Mouse (Mus musculus) kidney, adult 2 months (tissue): ENCODE measurements at regions not wholly inside any gene's neighbourhood (a gene's known extent, or its start where the extent isn't known, plus 50 kb on each side); places are given as distances from the start of the nearest gene placed in this dataset.

Source experiments
- DNase-seq: peaks from one replicate; pipeline ENCODE4 v3.0.0; 2021
- H3K27ac ChIP-seq: fragments of 200-500 bp; 2 replicates; pipeline ENCODE4 v1.5.1; 2012; ENCODE audit warnings: low read depth, low read length, control low read depth, inconsistent platforms; ENCODE audit not compliant: insufficient read depth
- H3K27me3 ChIP-seq: fragments of 200-500 bp; replicated peaks from 2 replicates; pipeline ENCODE4 v1.6.1; 2012; ENCODE audit warnings: mild to moderate bottlenecking, moderate library complexity, low read length, inconsistent platforms; ENCODE audit not compliant: control insufficient read depth, insufficient read depth
- H3K36me3 ChIP-seq: fragments of 200-500 bp; 2 replicates; pipeline ENCODE4 v1.6.1; 2012; ENCODE audit warnings: mild to moderate bottlenecking, moderate library complexity, low read length, inconsistent platforms; ENCODE audit not compliant: control insufficient read depth, insufficient read depth
- H3K4me1 ChIP-seq: fragments of 200-500 bp; 2 replicates; pipeline ENCODE4 v1.6.1; 2011; ENCODE audit warnings: low read length; ENCODE audit not compliant: control insufficient read depth, insufficient read depth
- H3K4me3 ChIP-seq: fragments of 200-500 bp; 2 replicates; pipeline ENCODE4 v1.5.1; 2011; ENCODE audit warnings: mild to moderate bottlenecking, low read depth, low read length, control low read depth; ENCODE audit not compliant: insufficient read depth
- CTCF ChIP-seq: fragments of 200-500 bp; conservative IDR thresholded peaks from 2 replicates; pipeline ENCODE4 v1.5.1; 2011; ENCODE audit warnings: low read depth, mild to moderate bottlenecking, control low read depth, low read length, moderate library complexity, mixed read lengths; ENCODE audit not compliant: insufficient read depth, insufficient read length
- POLR2A ChIP-seq: fragments of 200-500 bp; IDR thresholded peaks from one replicate; pipeline ENCODE4 v1.6.1; 2011; ENCODE audit warnings: low read depth, low read length, control low read depth
- WGBS: fragments of 180-500 bp; shearing (Covaris S2); methylation state at CpG from one replicate; pipeline ENCODE4 v1.1.7; 2018; 5-methylcytosine and 5-hydroxymethylcytosine counted together

- Histone ChIP-seq H3K4me1 (no peaks in the 10 kb centered on the region), H3K27ac (no peak overlapping the region), H3K4me3 (no peak overlapping the region), H3K27me3 (no peaks in the 10 kb centered on the region), H3K36me3 (no peaks in the 10 kb centered on the region)
- 69% methylated on average over 5 of the region's 5 CpGs for WGBS
- TF ChIP-seq POLR2A: no peak
- TF ChIP-seq CTCF: peak; percentile 44; the same call in 1 of the 2 replicates
- DNase-seq: no peak
Observed at GRCm38 (mm10) chr3:66570342-66570741, 273.7 kb upstream of the Veph1 start.

GRCm38 (mm10) chr3:66564268-66565245 lies 267.9 kb upstream of the Veph1 start:
- Histone ChIP-seq H3K27me3 (no peaks in the 10 kb centered on the region), H3K27ac (no peak overlapping the region), H3K4me3 (no peak overlapping the region), H3K36me3 (no peaks in the 10 kb centered on the region), H3K4me1 (no peaks in the 10 kb centered on the region)
- 79% methylated on average over 7 of the region's 7 CpGs for WGBS
- no peak for DNase-seq
- TF ChIP-seq CTCF: no peak
- no peak for TF ChIP-seq POLR2A

- Histone ChIP-seq H3K4me1 (no peaks in the 10 kb centered on the region), H3K36me3 (no peaks in the 10 kb centered on the region), H3K27me3 (no peaks in the 10 kb centered on the region), H3K27ac (no peak overlapping the region), H3K4me3 (no peak overlapping the region)
- DNase-seq: no peak
- TF ChIP-seq POLR2A: no peak
- no peak for TF ChIP-seq CTCF
- 68% methylated on average over 2 of the region's 2 CpGs for WGBS
Observed at GRCm38 (mm10) chr3:66563329-66563728, 266.7 kb upstream of the Veph1 start.

- Histone ChIP-seq H3K27me3 (no peaks in the 10 kb centered on the region), H3K4me1 (no peaks in the 10 kb centered on the region), H3K36me3 (no peaks in the 10 kb centered on the region), H3K27ac (no peak overlapping the region), H3K4me3 (no peak overlapping the region)
- WGBS: 83% methylated on average over 1 of the region's 1 CpGs
- no peak for DNase-seq
- TF ChIP-seq CTCF (no peak), POLR2A (no peak)
Observed at GRCm38 (mm10) chr3:66555538-66555937, 258.9 kb upstream of the Veph1 start.

DNA sequence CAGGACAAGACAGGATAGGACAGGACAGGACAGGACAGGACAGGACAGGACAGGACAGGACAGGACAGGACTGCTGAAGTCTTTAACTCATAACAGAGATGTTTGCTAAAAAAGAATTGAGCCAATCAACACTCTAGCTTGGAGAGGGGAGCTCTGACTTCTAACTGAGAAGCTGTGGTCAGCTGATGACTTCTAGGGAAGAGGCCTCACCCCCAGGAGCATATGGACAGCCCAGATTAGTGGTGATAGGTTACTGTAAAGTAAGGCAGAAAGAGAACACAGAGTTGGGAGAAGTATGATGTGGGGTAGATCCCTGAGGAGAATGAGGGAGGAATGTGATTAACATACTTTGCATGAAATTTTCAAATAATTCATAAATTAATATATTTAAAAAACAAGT lies 254.3 kb upstream of the Veph1 start:
- no peak for DNase-seq
- Histone ChIP-seq H3K27me3 (no peaks in the 10 kb centered on the region), H3K4me3 (no peak overlapping the region), H3K4me1 (no peaks in the 10 kb centered on the region), H3K27ac (no peak overlapping the region), H3K36me3 (no peaks in the 10 kb centered on the region)
- TF ChIP-seq CTCF: no peak
- no peak for TF ChIP-seq POLR2A

DNA sequence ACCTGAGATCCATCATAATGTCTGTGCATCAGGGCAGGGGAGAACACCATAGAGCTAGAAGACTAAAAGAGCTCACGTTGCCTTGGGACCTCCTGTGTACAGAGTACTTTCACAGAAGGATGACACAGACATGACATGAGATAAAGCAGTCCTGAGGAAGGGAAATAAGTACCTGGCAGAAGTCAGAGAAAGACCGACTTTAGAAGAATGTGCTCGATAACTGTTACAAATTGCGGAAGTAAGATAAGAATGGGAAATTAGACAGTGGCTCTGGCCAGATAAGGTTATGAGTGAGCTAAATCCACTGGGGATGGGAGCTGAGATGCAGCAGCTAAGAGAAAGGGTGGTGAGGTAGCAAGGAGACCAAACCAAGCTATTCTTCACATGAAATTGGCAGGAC lies 249.9 kb upstream of the Veph1 start:
- DNase-seq: no peak
- 83% methylated on average over 4 of the region's 4 CpGs for WGBS
- Histone ChIP-seq H3K36me3 (no peaks in the 10 kb centered on the region), H3K4me3 (no peak overlapping the region), H3K27ac (no peak overlapping the region), H3K4me1 (no peaks in the 10 kb centered on the region), H3K27me3 (no peaks in the 10 kb centered on the region; the same call in 1 of the 2 replicates)
- no peak for TF ChIP-seq POLR2A
- no peak for TF ChIP-seq CTCF

- TF ChIP-seq POLR2A (no peak), CTCF (no peak)
- H3K27me3 ChIP-seq: no peaks in the 10 kb centered on the region; the same call in 1 of the 2 replicates
- DNase-seq: no peak
- no peak overlapping the region for H3K4me3 ChIP-seq
- H3K4me1 ChIP-seq: no peaks in the 10 kb centered on the region
- H3K27ac ChIP-seq: no peak overlapping the region
- H3K36me3 ChIP-seq: no peaks in the 10 kb centered on the region
- WGBS: 68% methylated on average over 5 of the region's 5 CpGs
Observed at GRCm38 (mm10) chr3:66544139-66544933, 247.7 kb upstream of the Veph1 start.
